Mouse (Mus musculus) adrenal gland, postnatal 25 days (tissue): ENCODE data around the gene Tifa. TPM values are rescaled to one million over a fixed set of nuclear protein-coding genes. Genes with fewer than 3 reads are reported as not detected.
A peak's percentile ranks its signal among the peaks of the same experiment; 100 is the strongest.
"Not testable (repeated sequence)": the region's sequence is repeated elsewhere in the genome, so short reads cannot be mapped to it uniquely, and the experiment has no call there.

Source experiments
- DNase-seq: peaks from one replicate; pipeline ENCODE4 v3.0.0; 2021; ENCODE audit warnings: mixed read lengths
- long read RNA-seq: library from polyadenylated mRNA; stranded (forward); transcript quantifications from one replicate; pipeline ENCODE4 v2.0.0, GENCODE M21; 2021
- total RNA-seq: library from RNA; stranded (reverse); gene quantifications from 2 replicates; pipeline ENCODE4 v1.2.3, GENCODE M21; 2021

Tifa gene
- 2.7 and 3.5 TPM in 2 replicates for total RNA-seq
- long read RNA-seq, transcript Tifa-201 (3 exons, 2,245 nt) = major isoform, 6 of 9 reads
- long read RNA-seq, partial matches to known transcripts = 0 of 9 reads
- long read RNA-seq, other reads (novel, unspliced or antisense) = 3 of 9 reads

GRCm38 (mm10) chr3:127789500-127790191, at the start of gene Tifa:
Gene Tifa, plus strand, starts transcription at chr3:127789805.
- peak; percentile 68 for DNase-seq

GRCm38 (mm10) chr3:127741473-127741872, 48.1 kb upstream of the Tifa start:
- no peak for DNase-seq

GRCm38 (mm10) chr3:127743614-127744365, 45.8 kb upstream of the Tifa start:
- DNase-seq = no peak

GRCm38 (mm10) chr3:127745504-127745903, 44.1 kb upstream of the Tifa start:
- no peak for DNase-seq

- no peak for DNase-seq
These were observed 43.5 kb upstream of the Tifa start for GRCm38 (mm10) chr3:127745911-127746640.

GRCm38 (mm10) chr3:127748644-127749043, 41.0 kb upstream of the Tifa start:
- DNase-seq = no peak

- no peak for DNase-seq
These were observed 40.3 kb upstream of the Tifa start for GRCm38 (mm10) chr3:127749266-127749665.

- DNase-seq = no peak
These were observed 39.5 kb upstream of the Tifa start for GRCm38 (mm10) chr3:127749981-127750562.

GRCm38 (mm10) chr3:127756458-127756857, 33.1 kb upstream of the Tifa start:
- no peak for DNase-seq

GRCm38 (mm10) chr3:127757886-127758301, 31.7 kb upstream of the Tifa start:
- no peak for DNase-seq

- DNase-seq = no peak
These were observed 30.8 kb upstream of the Tifa start for GRCm38 (mm10) chr3:127758806-127759205.

- peak; percentile 21 for DNase-seq
These were observed 30.4 kb upstream of the Tifa start for GRCm38 (mm10) chr3:127759212-127759611.

GRCm38 (mm10) chr3:127762403-127762802, 27.2 kb upstream of the Tifa start:
- DNase-seq = no peak

GRCm38 (mm10) chr3:127763076-127763612, 26.5 kb upstream of the Tifa start:
- peak; percentile 83 for DNase-seq

GRCm38 (mm10) chr3:127764541-127764940, 25.1 kb upstream of the Tifa start:
- DNase-seq = no peak

GRCm38 (mm10) chr3:127765971-127766370, 23.6 kb upstream of the Tifa start:
- DNase-seq = no peak

GRCm38 (mm10) chr3:127769146-127769545, 20.5 kb upstream of the Tifa start:
- DNase-seq = no peak

- peak; percentile 63 for DNase-seq
These were observed 9.5 kb upstream of the Tifa start, which contains the start of gene Alpk1 for GRCm38 (mm10) chr3:127780021-127780644. Gene Alpk1, minus strand, starts transcription at chr3:127780527.

- no peak for DNase-seq
These were observed 8.7 kb upstream of the Tifa start for GRCm38 (mm10) chr3:127780921-127781320.

- no peak for DNase-seq
These were observed 6.7 kb upstream of the Tifa start for GRCm38 (mm10) chr3:127782921-127783320.

- DNase-seq = not testable (repeated sequence)
These were observed 5.9 kb upstream of the Tifa start for GRCm38 (mm10) chr3:127783680-127784079.
